Mouse (Mus musculus) 3T3-L1 (cell line): Measurements from ENCODE around the gene Enpp5.

Experiments used
- DNase-seq: peaks from one replicate; pipeline ENCODE4 v3.0.0-alpha.2; 2015; ENCODE audit warnings: low read depth, low spot score

Enpp5 gene

DNA sequence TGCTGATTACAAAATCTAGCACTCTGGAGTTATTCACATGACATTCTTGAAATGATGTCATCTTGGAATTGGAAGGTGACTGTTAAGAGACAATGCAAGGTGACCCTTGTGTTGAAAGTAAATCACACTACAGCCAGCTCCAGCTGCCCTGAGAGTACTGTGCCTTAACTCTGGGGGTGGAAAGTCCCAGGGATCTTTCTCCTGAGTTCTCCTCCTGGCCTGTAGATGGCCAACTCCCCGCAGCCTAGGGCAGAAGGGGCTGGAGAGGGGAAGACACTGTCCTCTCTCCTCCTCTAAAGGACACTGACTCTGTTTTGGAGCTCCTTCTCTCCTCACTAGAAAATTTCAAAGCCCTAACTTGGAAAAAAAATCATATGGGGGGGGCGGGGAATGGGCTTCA is 12.9 kb downstream of the Enpp5 start:
- DNase-seq = no peak

- DNase-seq = no peak
Measured at GRCm38 (mm10) chr17:44100486-44100885, 21.9 kb downstream of the Enpp5 start.

- DNase-seq = no peak
Measured at GRCm38 (mm10) chr17:44100906-44101305, 22.3 kb downstream of the Enpp5 start.

DNA sequence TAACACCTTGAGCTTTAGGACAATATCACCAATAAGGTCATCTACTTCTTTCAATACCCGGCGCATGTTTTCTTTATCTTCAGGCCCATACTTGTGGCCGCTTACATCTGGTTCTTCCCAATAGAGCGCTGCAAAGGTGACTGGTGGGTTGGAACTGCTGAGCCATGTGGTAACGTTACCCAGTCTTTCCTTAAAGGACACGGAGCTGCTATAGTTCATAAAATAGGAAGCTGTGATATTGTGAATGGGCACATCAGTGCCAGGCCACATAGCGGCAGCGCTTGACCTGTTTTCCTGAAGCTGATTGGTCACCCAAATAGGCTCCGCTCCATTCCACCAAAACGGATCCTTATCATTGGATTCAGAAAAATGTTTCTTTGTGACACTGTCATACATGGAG is 23.3 kb downstream of the Enpp5 start:
- DNase-seq = no peak

- peak; percentile 70 for DNase-seq
Measured at GRCm38 (mm10) chr17:44105287-44106138, 26.9 kb downstream of the Enpp5 start, which contains the start of gene Enpp4. Gene Enpp4, minus strand, starts transcription at chr17:44105809.

DNA sequence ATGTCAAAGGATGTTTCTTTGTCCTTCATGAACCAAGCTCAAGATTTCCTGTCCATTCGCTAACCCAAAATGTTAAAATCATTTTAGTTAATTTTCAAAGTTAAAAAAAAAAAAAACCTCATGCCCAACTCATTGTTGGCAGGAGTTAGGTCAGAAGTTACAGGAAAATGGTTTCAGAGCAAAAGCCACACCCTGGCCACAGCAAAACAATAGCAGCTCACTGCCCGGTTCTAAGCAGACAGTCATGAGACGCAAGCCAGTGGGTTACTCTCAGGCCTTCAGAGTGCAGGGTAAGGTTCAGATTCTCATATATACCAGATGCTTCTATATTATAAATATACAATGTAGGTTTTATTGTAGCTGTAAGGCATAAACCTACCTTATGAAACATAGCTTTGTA is 29.7 kb downstream of the Enpp5 start:
- DNase-seq = no peak

GRCm38 (mm10) chr17:44116584-44116983 is 38.0 kb downstream of the Enpp5 start:
- DNase-seq = no peak

DNA sequence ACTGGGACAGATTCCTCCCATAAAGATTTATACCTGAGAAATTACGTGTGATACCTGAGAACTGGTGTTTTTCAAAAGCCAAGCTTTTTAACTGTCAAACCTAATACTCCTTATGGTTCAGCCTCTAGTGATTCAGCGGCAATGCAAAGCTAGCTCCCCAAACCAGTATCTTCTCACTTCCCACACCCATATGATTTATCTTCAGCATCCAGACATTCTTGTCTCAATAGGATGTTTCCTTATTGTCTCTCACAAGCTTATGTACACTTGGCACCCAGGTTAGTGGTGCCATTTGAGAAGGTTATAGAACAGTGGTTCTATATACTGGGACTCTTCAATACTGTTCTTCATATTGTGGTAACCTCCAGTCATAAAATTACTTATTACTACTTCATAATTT is 39.1 kb downstream of the Enpp5 start:
- no peak for DNase-seq

DNA sequence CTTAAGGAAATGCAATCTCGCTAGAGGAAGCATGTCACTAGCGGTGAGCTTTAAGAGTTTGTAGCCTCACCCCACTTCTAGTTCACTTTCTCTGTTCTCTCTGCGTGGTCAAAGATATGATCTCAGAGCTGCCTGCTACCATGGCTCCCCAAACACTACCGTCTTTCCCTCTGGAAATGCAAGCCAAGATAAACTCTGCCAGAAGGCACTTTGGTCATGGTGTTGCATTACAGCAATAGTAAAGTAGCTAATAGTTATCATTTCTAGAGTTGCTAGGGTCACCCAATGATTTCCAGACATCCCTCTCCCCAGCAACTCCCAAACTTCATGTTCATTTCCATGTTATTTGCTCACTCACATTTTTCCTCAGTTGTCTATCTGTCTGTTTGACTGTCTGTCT is 39.6 kb downstream of the Enpp5 start:
- no peak for DNase-seq

DNA sequence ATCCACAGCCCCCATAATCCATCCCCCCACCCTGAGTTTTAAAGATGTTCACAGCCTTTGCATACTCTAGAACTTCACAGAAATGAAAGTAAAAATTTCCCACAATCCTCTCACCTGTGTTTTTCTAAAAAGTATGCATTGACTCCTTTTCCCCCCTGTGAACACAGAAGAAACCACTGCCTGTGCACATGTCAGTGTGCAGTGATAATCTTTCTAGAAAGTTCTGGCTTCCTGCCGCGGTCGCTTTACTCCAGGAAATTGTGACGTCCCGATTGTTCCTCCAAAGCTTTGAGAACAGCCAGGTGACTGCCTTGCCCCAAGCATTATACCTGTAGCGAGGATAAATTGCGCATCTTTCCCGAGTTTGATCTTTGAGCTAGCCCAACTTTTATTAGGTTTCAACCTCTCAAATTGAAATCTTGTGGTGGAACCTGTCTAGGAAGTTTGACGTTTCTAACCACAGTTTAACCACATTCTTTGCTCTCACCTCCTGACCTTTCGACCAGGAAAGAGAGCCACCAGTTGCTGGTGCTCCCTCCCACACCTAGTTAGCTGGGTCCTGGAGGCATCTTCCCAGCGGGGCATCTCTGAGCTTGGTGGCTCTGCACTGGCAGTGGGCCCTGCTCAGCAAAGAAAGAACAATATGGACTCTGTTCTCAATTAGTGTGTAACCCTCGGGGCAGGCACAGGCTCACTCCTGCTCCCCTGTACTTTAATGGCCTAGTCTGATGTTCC is 42.9 kb downstream of the Enpp5 start:
- peak; percentile 31 for DNase-seq

DNA sequence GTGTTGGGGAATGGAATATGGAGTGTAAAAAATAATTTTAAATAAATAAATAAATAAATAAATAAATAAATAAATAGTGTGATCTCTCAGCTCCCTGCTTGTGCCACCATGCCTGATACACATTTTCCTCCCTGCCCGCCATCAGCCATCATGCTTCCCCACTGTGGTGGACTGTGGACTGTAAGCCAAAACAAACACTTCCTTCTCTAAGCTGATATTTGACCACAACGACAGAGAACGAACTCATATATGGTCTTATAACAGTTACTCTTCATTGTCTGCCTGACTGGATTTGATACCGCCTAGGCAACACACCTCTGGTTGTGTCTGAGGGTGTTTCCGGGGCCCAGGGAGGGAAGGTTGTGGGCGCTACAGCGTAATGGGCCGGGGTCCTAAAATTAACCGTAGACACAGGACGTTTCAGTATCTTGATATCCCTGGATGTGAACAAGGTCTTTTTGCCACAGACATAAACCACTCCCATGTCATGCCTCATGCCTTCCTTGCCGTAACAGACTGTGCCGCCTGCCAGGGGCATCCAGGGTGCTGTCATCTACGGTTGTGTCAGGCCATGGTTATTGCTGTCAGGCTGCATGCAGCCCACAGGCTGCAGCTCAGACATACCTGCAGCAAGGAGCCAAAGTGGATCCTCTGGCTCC is 50.6 kb downstream of the Enpp5 start:
- DNase-seq = no peak

- DNase-seq = peak; percentile 86
Measured at GRCm38 (mm10) chr17:44130429-44130828, 51.8 kb downstream of the Enpp5 start.

DNA sequence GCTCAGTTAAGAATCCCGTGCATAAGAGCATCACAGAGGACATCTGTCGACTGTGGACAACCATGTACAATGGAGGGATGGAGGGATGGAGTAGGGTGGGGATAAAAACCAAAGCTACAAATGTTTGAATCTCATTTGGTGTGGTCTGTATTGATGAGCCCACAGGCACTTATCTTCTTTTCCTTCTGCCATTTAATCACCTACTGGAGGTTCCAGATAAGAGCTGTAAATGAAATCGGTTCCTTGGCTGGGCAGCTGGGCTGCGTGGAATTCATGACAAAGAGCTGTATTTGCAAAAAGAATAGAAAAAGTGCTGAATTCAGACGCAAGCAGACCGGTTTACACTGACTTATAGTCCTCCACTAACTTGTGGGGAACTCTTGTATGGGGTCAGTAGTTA is 55.5 kb downstream of the Enpp5 start:
- no peak for DNase-seq

GRCm38 (mm10) chr17:44134545-44134944 is 55.9 kb downstream of the Enpp5 start:
- no peak for DNase-seq

DNA sequence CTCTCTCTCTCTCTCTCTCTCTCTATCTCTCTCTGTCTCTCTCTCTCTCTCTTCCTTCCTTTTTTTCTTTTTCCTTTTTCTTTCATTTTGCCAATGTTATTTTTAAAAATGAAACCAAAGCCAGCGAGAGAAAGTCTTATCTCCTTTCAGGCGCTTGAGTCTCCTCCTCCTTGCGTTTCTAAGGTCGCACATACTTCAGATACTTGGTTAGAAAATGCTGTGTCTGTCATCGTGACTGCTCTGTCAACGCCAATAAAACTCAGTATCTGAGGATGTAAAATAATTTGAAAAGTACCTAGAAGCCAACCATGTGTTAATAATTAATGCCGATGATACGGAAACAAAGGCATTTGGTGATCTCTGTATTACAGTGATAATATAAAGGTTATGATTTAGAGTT is 57.4 kb downstream of the Enpp5 start:
- peak; percentile 29 for DNase-seq
